ENCODE assay signal across 9 mouse cellular contexts in genomic region chr8:84235746-84236409, GRCm38 (mm10). TPM values are rescaled to one million over a fixed set of nuclear protein-coding genes. Genes with fewer than 3 reads are reported as not detected.
DNase-seq lines count a peak whose midpoint lies in the region; ATAC-seq lines count a peak whose summit lies in the region.
"Had no signal": no experiment of that assay in that cellular context is flagged by ENCODE, and none has a peak within 500 bp of the region (broad histone marks: within the 10 kb centered on the region; RNA-seq: fewer than 3 reads in every experiment).

No protein-coding gene starts in this region.

- ATAC-seq in lung, embryonic 16.5 days (ENCODE audit: low read depth): no peak
- ATAC-seq in midbrain, embryonic 12.5 days (ENCODE audit: low FRiP score, low read depth): no peak
- no peak for ATAC-seq in megakaryocyte-erythroid progenitor cell, adult 5-6 weeks (replicated peaks; ENCODE audit: low FRiP score, low TSS enrichment, poor library complexity, severe bottlenecking)

- H3K36me3 ChIP-seq in lung, embryonic 16.5 days (ENCODE audit: control insufficient read depth, insufficient read depth, low read length): peaks cover 11% of the 10 kb centered on the region; the same call in 1 of the 2 replicates
- peaks cover 41% of the 10 kb centered on the region for H3K36me3 ChIP-seq in midbrain, embryonic 12.5 days

- peaks cover 11% of the 10 kb centered on the region for H3K4me1 ChIP-seq in lung, embryonic 16.5 days (replicated peaks; ENCODE audit: control insufficient read depth, insufficient read depth, low read length)
- H3K4me1 ChIP-seq in midbrain, embryonic 12.5 days: peaks cover 28% of the 10 kb centered on the region

- no peaks in the 10 kb centered on the region for H3K9me3 ChIP-seq in lung, embryonic 16.5 days (ENCODE audit: control insufficient read depth, low read length)
- H3K9me3 ChIP-seq in midbrain, embryonic 12.5 days: no peaks in the 10 kb centered on the region

- H3K9ac ChIP-seq in lung, embryonic 16.5 days (ENCODE audit: low read length): peak overlapping the region; percentile 99
- peak overlapping the region; percentile 95 for H3K9ac ChIP-seq in midbrain, embryonic 12.5 days (replicated peaks)

- intact Hi-C loops in heart, postnatal 10 days (cut with DNase I): no loop called here

- peak overlapping the region; percentile 57 for H3K4me2 ChIP-seq in lung, embryonic 16.5 days (ENCODE audit: low read depth, low read length)
- H3K4me2 ChIP-seq in midbrain, embryonic 12.5 days (replicated peaks): peak overlapping the region; percentile 72

- 17% methylated on average over 10 of the region's 10 CpGs for WGBS in lung, embryonic 16.5 days
- WGBS in midbrain, embryonic 12.5 days: 38% methylated on average over 10 of the region's 10 CpGs

- H3K27me3 ChIP-seq in lung, embryonic 16.5 days (ENCODE audit: control insufficient read depth, insufficient read depth, low read depth, low read length): no peaks in the 10 kb centered on the region
- H3K27me3 ChIP-seq in midbrain, embryonic 12.5 days: no peaks in the 10 kb centered on the region

- H3K4me3 ChIP-seq in lung, embryonic 16.5 days (ENCODE audit: low read length): peak overlapping the region; percentile 86
- H3K4me3 ChIP-seq in midbrain, embryonic 12.5 days: peak overlapping the region; percentile 91

- no peak overlapping the region; the same call in 1 of the 2 replicates for H3K27ac ChIP-seq in lung, embryonic 16.5 days (ENCODE audit: low read length)
- H3K27ac ChIP-seq in midbrain, embryonic 12.5 days (replicated peaks): 0 out of 2 replicates have a peak overlapping the region, but pooled peaks have one; percentile 67

- no peak for DNase-seq in lung, postnatal 4 days
- peak; percentile 73 to 80 for DNase-seq in adrenal gland, postnatal 36 days
- peak; percentile 25 to 44 for DNase-seq in heart, postnatal 10 days
- DNase-seq in layer of hippocampus, adult 18-20 months (ENCODE audit: low spot score in 2 of 2): no peak
- no peak for DNase-seq in spleen, postnatal 14 days (ENCODE audit: low spot score in 2 of 2)

RNA-seq across cellular contexts. Expression of gene Zswim4, which starts 1.0 kb away (rescaled TPM):
- 14.4 and 14.6 TPM in 2 replicates for polyA plus RNA-seq in lung, embryonic 16.5 days (2015; fragmentation: Nextera tagmentation; extraction: Ambion mirVana)
- total RNA-seq in adrenal gland, postnatal 36 days (2021): 10 to 100 TPM; 40.1 to 47.6 TPM
- total RNA-seq in heart, postnatal 10 days (2021): 10 to 100 TPM; 10.5 to 11.3 TPM
- polyA plus RNA-seq in midbrain, embryonic 12.5 days (2016; fragmentation: Nextera tagmentation; extraction: Ambion mirVana): 55.3 and 55.7 TPM in 2 replicates
- total RNA-seq in megakaryocyte-erythroid progenitor cell, adult 5-6 weeks (2014; fragmentation: Nextera tagmentation): 2.8 and 4.8 TPM in 2 replicates
- total RNA-seq in megakaryocyte-erythroid progenitor cell, adult 5-6 weeks (2017): 3.3 and 3.7 TPM in 2 replicates
- 10 to 100 TPM; 17.0 to 17.3 TPM for total RNA-seq in layer of hippocampus, adult 18-20 months (2021)

RNA-seq across cellular contexts. Expression of gene D8Ertd738e, which starts 13.6 kb away (rescaled TPM):
- 333 and 350 TPM in 2 replicates for polyA plus RNA-seq in lung, embryonic 16.5 days (2015; fragmentation: Nextera tagmentation; extraction: Ambion mirVana)
- 100 to 1,000 TPM; 267 to 283 TPM for total RNA-seq in adrenal gland, postnatal 36 days (2021)
- total RNA-seq in heart, postnatal 10 days (2021): 100 to 1,000 TPM; 222 to 230 TPM
- 268 TPM in 2 replicates for polyA plus RNA-seq in midbrain, embryonic 12.5 days (2016; fragmentation: Nextera tagmentation; extraction: Ambion mirVana)
- total RNA-seq in megakaryocyte-erythroid progenitor cell, adult 5-6 weeks (2014; fragmentation: Nextera tagmentation): 122 and 195 TPM in 2 replicates
- total RNA-seq in megakaryocyte-erythroid progenitor cell, adult 5-6 weeks (2017): 63.7 and 94.8 TPM in 2 replicates
- 100 to 1,000 TPM; 132 to 136 TPM for total RNA-seq in layer of hippocampus, adult 18-20 months (2021)

RNA-seq across cellular contexts. Expression of gene Mri1, which starts 21.2 kb away (rescaled TPM):
- 51.4 and 51.9 TPM in 2 replicates for polyA plus RNA-seq in lung, embryonic 16.5 days (2015; fragmentation: Nextera tagmentation; extraction: Ambion mirVana)
- 10 to 100 TPM; 29.0 to 45.3 TPM for total RNA-seq in adrenal gland, postnatal 36 days (2021)
- total RNA-seq in heart, postnatal 10 days (2021): 10 to 100 TPM; 15.5 to 16.0 TPM
- 61.0 and 63.6 TPM in 2 replicates for polyA plus RNA-seq in midbrain, embryonic 12.5 days (2016; fragmentation: Nextera tagmentation; extraction: Ambion mirVana)
- 36.7 and 51.9 TPM in 2 replicates for total RNA-seq in megakaryocyte-erythroid progenitor cell, adult 5-6 weeks (2014; fragmentation: Nextera tagmentation)
- 19.1 and 19.3 TPM in 2 replicates for total RNA-seq in megakaryocyte-erythroid progenitor cell, adult 5-6 weeks (2017)
- 10 to 100 TPM; 17.4 to 17.5 TPM for total RNA-seq in layer of hippocampus, adult 18-20 months (2021)

RNA-seq across cellular contexts. Expression of gene Ccdc130, which starts 34.3 kb away (rescaled TPM):
- polyA plus RNA-seq in lung, embryonic 16.5 days (2015; fragmentation: Nextera tagmentation; extraction: Ambion mirVana): 18.4 and 19.4 TPM in 2 replicates
- 10 to 100 TPM; 20.2 to 23.0 TPM for total RNA-seq in adrenal gland, postnatal 36 days (2021)
- 10 to 100 TPM; 10.0 to 14.3 TPM for total RNA-seq in heart, postnatal 10 days (2021)
- 24.3 and 25.1 TPM in 2 replicates for polyA plus RNA-seq in midbrain, embryonic 12.5 days (2016; fragmentation: Nextera tagmentation; extraction: Ambion mirVana)
- 18.0 and 20.9 TPM in 2 replicates for total RNA-seq in megakaryocyte-erythroid progenitor cell, adult 5-6 weeks (2014; fragmentation: Nextera tagmentation)
- total RNA-seq in megakaryocyte-erythroid progenitor cell, adult 5-6 weeks (2017): 9.5 and 12.7 TPM in 2 replicates
- 10 to 100 TPM; 25.7 to 27.2 TPM for total RNA-seq in layer of hippocampus, adult 18-20 months (2021)

RNA-seq across cellular contexts. Expression of gene Nanos3, which starts 50.9 kb away (rescaled TPM):
- 1.2 and 3.5 TPM in 2 replicates for polyA plus RNA-seq in lung, embryonic 16.5 days (2015; fragmentation: Nextera tagmentation; extraction: Ambion mirVana)
- 1 to 10 TPM in 1 of 2 experiments, not detected in 1; 2.3 TPM for total RNA-seq in adrenal gland, postnatal 36 days (2021)
- total RNA-seq in heart, postnatal 10 days (2021): 1 to 10 TPM; 3.6 to 4.1 TPM
- polyA plus RNA-seq in midbrain, embryonic 12.5 days (2016; fragmentation: Nextera tagmentation; extraction: Ambion mirVana): 4.5 and 8.3 TPM in 2 replicates
- total RNA-seq in megakaryocyte-erythroid progenitor cell, adult 5-6 weeks (2014; fragmentation: Nextera tagmentation): 2.9 and 5.0 TPM in 2 replicates
- total RNA-seq in megakaryocyte-erythroid progenitor cell, adult 5-6 weeks (2017): not detected in 2 replicates
- 1 to 10 TPM; 2.3 to 2.7 TPM for total RNA-seq in layer of hippocampus, adult 18-20 months (2021)
- total RNA-seq: common myeloid progenitor, adult 5-6 weeks had no signal

Comparison
In these comparisons a context has a peak if more than half of its experiments do, and no peak if none do; other contexts are left out.
1. DNase-seq: peak in adrenal gland, postnatal 36 days (2 of 2) and heart, postnatal 10 days (2 of 2); none in lung, postnatal 4 days (0 of 2), layer of hippocampus, adult 18-20 months (0 of 2) and spleen, postnatal 14 days (0 of 2).